Mouse (Mus musculus): ENCODE measurements at regions not wholly inside any gene's neighbourhood (a gene's known extent, or its start where the extent isn't known, plus 50 kb on each side); places are given as distances from the start of the nearest gene placed in this dataset.

GRCm38 (mm10) chr17:4461541-4461940, 532.6 kb upstream of the Arid1b start:
- no peak for TF ChIP-seq TAL1 (IDR thresholded peaks at IDR 0.05; ENCODE audit: low read length)
- TF ChIP-seq GATA1 (IDR thresholded peaks at IDR 0.05; ENCODE audit: low read length) = no peak
